Mouse (Mus musculus) central nervous system, embryonic 11.5 days (tissue): ENCODE measurements around the gene Ntsr1. TPM values are rescaled to one million over a fixed set of nuclear protein-coding genes. Genes with fewer than 3 reads are reported as not detected.

Experiments
- polyA plus RNA-seq: library from polyadenylated mRNA; depleted of rRNA; stranded (reverse); fragments of >200 nt; gene quantifications from 2 replicates; pipeline ENCODE4 v1.2.3, GENCODE M21; 2012; rRNA removed

Gene Ntsr1
- polyA plus RNA-seq, result 0.12 and 0.67 TPM in 2 replicates

DNA sequence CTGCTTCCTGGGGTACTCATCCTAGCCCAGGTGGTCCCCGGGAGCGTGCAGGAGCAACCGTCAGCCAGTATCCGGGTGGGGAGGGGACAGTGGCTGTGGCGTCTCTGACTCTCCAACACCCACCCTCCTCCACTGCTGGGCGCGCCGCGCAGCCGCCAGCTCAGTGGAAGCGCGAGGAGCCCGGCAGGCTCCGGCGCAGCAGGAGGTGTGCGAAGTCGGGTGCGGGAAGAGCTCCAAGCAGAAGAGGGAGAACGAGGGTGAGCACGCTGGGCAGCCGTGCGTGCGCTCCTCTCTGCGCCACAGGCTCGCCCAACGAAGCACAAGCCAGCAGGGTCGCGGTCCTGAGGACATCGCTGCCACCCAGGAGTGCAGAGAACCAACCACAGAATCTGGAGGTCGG lies at the start of gene Ntsr1:
Gene Ntsr1, plus strand, starts transcription at position 236 of the 400 bp plus-strand sequence.

GRCm38 (mm10) chr2:180455723-180456698 lies 43.8 kb upstream of the Ntsr1 start, which contains the start of gene Slco4a1:
Gene Slco4a1, plus strand, starts transcription at chr2:180456245.

GRCm38 (mm10) chr2:180581002-180581401 lies 81.2 kb downstream of the Ntsr1 start, which contains the start of gene Mrgbp:
Gene Mrgbp, plus strand, starts transcription at chr2:180581304.

DNA sequence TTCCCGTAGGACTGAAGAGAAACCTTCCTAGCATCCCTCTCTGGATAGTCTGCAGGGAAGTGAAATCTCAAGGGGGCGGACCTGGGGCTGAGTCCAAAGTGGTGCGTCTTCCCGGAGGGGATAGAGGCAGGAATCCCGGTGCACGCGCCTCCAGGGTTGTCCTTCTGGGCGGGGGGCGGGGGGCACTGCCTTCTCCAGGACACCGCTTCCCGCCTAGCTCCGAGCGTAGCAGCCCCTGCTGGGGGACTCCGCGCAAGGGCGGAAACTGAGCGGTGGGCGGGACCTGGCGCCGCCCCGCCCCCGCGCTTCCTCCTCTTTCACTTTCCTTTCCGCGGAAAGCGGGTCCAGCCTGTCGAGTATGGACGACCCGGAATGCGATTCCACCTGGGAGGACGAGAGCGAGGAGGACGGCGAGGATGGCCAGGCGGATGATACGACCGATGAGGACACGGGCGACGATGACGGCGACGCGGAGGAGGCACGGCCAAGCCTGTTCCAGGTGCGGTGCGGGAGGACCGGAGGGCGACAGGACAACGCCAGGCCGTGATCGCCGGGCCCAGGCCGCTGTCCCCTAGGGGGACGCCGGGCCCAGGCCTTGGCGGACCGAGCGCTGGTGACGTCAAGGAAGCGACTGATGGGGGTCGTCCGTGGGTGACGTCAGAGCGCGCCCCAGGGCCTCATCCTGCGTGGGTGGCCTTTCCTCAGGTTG lies 89.5 kb downstream of the Ntsr1 start, which contains the start of gene Ogfr:
Gene Ogfr, plus strand, starts transcription at position 123 of the 709 bp plus-strand sequence.

Other genes starting within 250 kb of the Ntsr1 start
- 1,280 and 3,511 TPM in 2 replicates for gene Rps21, start 242.6 kb upstream of the Ntsr1 start, polyA plus RNA-seq
- gene Cables2, start 226.5 kb upstream of the Ntsr1 start, polyA plus RNA-seq, result 19.3 and 32.7 TPM in 2 replicates
- 0.13 and 0.19 TPM in 2 replicates for gene Rbbp8nl, start 210.1 kb upstream of the Ntsr1 start, polyA plus RNA-seq
- gene Gata5, start 165.3 kb upstream of the Ntsr1 start, polyA plus RNA-seq, result 0.47 and 1.9 TPM in 2 replicates
- 3.9 and 4.9 TPM in 2 replicates for gene Slco4a1, start 43.7 kb upstream of the Ntsr1 start, polyA plus RNA-seq
- gene Mrgbp, start 81.3 kb downstream of the Ntsr1 start, polyA plus RNA-seq, result 52.6 and 61.4 TPM in 2 replicates
- 111 and 118 TPM in 2 replicates for gene Ogfr, start 89.3 kb downstream of the Ntsr1 start, polyA plus RNA-seq
- 13.4 and 32.4 TPM in 2 replicates for gene Col9a3, start 97.8 kb downstream of the Ntsr1 start, polyA plus RNA-seq
- gene Tcfl5, start 142.7 kb downstream of the Ntsr1 start, polyA plus RNA-seq, result 0.97 and 1.1 TPM in 2 replicates
- 39.2 and 44.3 TPM in 2 replicates for gene Dido1, start 210.0 kb downstream of the Ntsr1 start, polyA plus RNA-seq
- gene Gid8, start 210.1 kb downstream of the Ntsr1 start, polyA plus RNA-seq, result 49.7 and 60.5 TPM in 2 replicates
- gene Slc17a9, start 225.3 kb downstream of the Ntsr1 start, polyA plus RNA-seq, result 0.84 and 1.2 TPM in 2 replicates